Mouse (Mus musculus): ENCODE measurements at regions not wholly inside any gene's neighbourhood (a gene's known extent, or its start where the extent isn't known, plus 50 kb on each side); places are given as distances from the start of the nearest gene placed in this dataset.

GRCm38 (mm10) chr8:86224851-86225250, 355.6 kb downstream of the Abcc12 start:
- H3K27ac ChIP-seq = no peak overlapping the region
- no peak for DNase-seq
- no peak overlapping the region for H3K4me3 ChIP-seq
- no peak for TF ChIP-seq CTCF (IDR thresholded peaks at IDR 0.05)
- intact Hi-C loops (cut with DNase I) = no loop called here

GRCm38 (mm10) chr8:86222715-86223114, 357.8 kb downstream of the Abcc12 start:
- intact Hi-C loops (cut with DNase I) = no loop called here
- no peak for TF ChIP-seq CTCF (IDR thresholded peaks at IDR 0.05)
- Histone ChIP-seq H3K4me3 (no peak overlapping the region), H3K27ac (no peak overlapping the region)
- DNase-seq = no peak

- intact Hi-C loops (cut with DNase I) = no loop called here
- H3K4me3 ChIP-seq = no peak overlapping the region
- TF ChIP-seq CTCF (IDR thresholded peaks at IDR 0.05) = no peak
- no peak for DNase-seq
- no peak overlapping the region for H3K27ac ChIP-seq
These were observed 358.3 kb downstream of the Abcc12 start for GRCm38 (mm10) chr8:86222228-86222627.

- intact Hi-C loops (cut with DNase I) = no loop called here
- no peak for TF ChIP-seq CTCF (IDR thresholded peaks at IDR 0.05)
- DNase-seq = no peak
- Histone ChIP-seq H3K27ac (no peak overlapping the region), H3K4me3 (no peak overlapping the region)
These were observed 366.1 kb downstream of the Abcc12 start for GRCm38 (mm10) chr8:86214399-86214798.

GRCm38 (mm10) chr8:86212461-86212860, 368.0 kb downstream of the Abcc12 start:
- TF ChIP-seq CTCF (IDR thresholded peaks at IDR 0.05) = no peak
- intact Hi-C loops (cut with DNase I) = no loop called here
- no peak overlapping the region for H3K27ac ChIP-seq

GRCm38 (mm10) chr8:86208812-86209262, 368.1 kb downstream of the Phkb start:
- no peak for TF ChIP-seq CTCF (IDR thresholded peaks at IDR 0.05)
- DNase-seq = no peak
- Histone ChIP-seq H3K27ac (no peak overlapping the region), H3K4me3 (no peak overlapping the region)
- intact Hi-C loops (cut with DNase I) = no loop called here

More at GRCm38 (mm10) chr8:86212461-86212860, 368.0 kb downstream of the Abcc12 start:
- no peak for DNase-seq
- H3K4me3 ChIP-seq = no peak overlapping the region

- intact Hi-C loops (cut with DNase I) = no loop called here
- peak; percentile 10; the same call in 1 of the 2 replicates for TF ChIP-seq CTCF (IDR thresholded peaks at IDR 0.05)
- no peak overlapping the region for H3K4me3 ChIP-seq
- DNase-seq = no peak
- H3K27ac ChIP-seq = no peak overlapping the region
These were observed 363.9 kb downstream of the Phkb start for GRCm38 (mm10) chr8:86204421-86205229.

GRCm38 (mm10) chr8:86203107-86203506, 362.3 kb downstream of the Phkb start:
- DNase-seq = no peak
- no peak overlapping the region for H3K27ac ChIP-seq
- intact Hi-C loops (cut with DNase I) = no loop called here

GRCm38 (mm10) chr8:86201830-86202229, 361.1 kb downstream of the Phkb start:
- intact Hi-C loops (cut with DNase I) = no loop called here
- TF ChIP-seq CTCF (IDR thresholded peaks at IDR 0.05) = no peak
- no peak for DNase-seq
- Histone ChIP-seq H3K4me3 (no peak overlapping the region), H3K27ac (no peak overlapping the region)

More at GRCm38 (mm10) chr8:86203107-86203506, 362.3 kb downstream of the Phkb start:
- no peak overlapping the region for H3K4me3 ChIP-seq
- no peak for TF ChIP-seq CTCF (IDR thresholded peaks at IDR 0.05)

- intact Hi-C loops (cut with DNase I) = no loop called here
- no peak for TF ChIP-seq CTCF (IDR thresholded peaks at IDR 0.05)
- DNase-seq = no peak
- Histone ChIP-seq H3K27ac (no peak overlapping the region), H3K4me3 (no peak overlapping the region)
These were observed 351.5 kb downstream of the Phkb start for GRCm38 (mm10) chr8:86192262-86192661.

GRCm38 (mm10) chr8:86184671-86185070, 343.9 kb downstream of the Phkb start:
- intact Hi-C loops (cut with DNase I) = no loop called here
- no peak for DNase-seq
- TF ChIP-seq CTCF (IDR thresholded peaks at IDR 0.05) = no peak
- Histone ChIP-seq H3K4me3 (no peak overlapping the region), H3K27ac (no peak overlapping the region)

- no peak for DNase-seq
- no peak for TF ChIP-seq CTCF (IDR thresholded peaks at IDR 0.05)
- Histone ChIP-seq H3K27ac (no peak overlapping the region), H3K4me3 (no peak overlapping the region)
- intact Hi-C loops (cut with DNase I) = no loop called here
These were observed 340.0 kb downstream of the Phkb start for GRCm38 (mm10) chr8:86180793-86181192.

- DNase-seq = no peak
- TF ChIP-seq CTCF (IDR thresholded peaks at IDR 0.05) = no peak
- H3K4me3 ChIP-seq = no peak overlapping the region
- H3K27ac ChIP-seq = no peak overlapping the region
- intact Hi-C loops (cut with DNase I) = no loop called here
These were observed 329.3 kb downstream of the Phkb start for GRCm38 (mm10) chr8:86170091-86170490.

GRCm38 (mm10) chr8:86164818-86165217, 324.1 kb downstream of the Phkb start:
- no peak for TF ChIP-seq CTCF (IDR thresholded peaks at IDR 0.05)
- Histone ChIP-seq H3K27ac (no peak overlapping the region), H3K4me3 (no peak overlapping the region)
- intact Hi-C loops (cut with DNase I) = no loop called here
- no peak for DNase-seq
